Mouse (Mus musculus) heart, adult 2 months (tissue): ENCODE measurements around the gene Asxl1. TPM values are rescaled to one million over a fixed set of nuclear protein-coding genes. Genes with fewer than 3 reads are reported as not detected.

Source experiments
- DNase-seq, 2 experiments: peaks; one replicate each; pipeline ENCODE4 v3.0.0; 2021
- H3K27ac ChIP-seq: fragments of 200-600 bp; 2 replicates; pipeline ENCODE4 v1.8.1; 2022
- H3K27me3 ChIP-seq: fragments of 200-500 bp; 2 replicates; pipeline ENCODE4 v1.6.1; 2012; ENCODE audit warnings: mild to moderate bottlenecking, low read length, inconsistent platforms, mixed read lengths; ENCODE audit not compliant: control insufficient read depth, insufficient read depth
- H3K36me3 ChIP-seq: fragments of 200-500 bp; 2 replicates; pipeline ENCODE4 v1.6.1; 2012; ENCODE audit warnings: low read length, inconsistent platforms; ENCODE audit not compliant: control insufficient read depth, insufficient read depth
- H3K4me1 ChIP-seq: fragments of 200-500 bp; 2 replicates; pipeline ENCODE4 v1.6.1; 2011; ENCODE audit warnings: low read length; ENCODE audit not compliant: control insufficient read depth, insufficient read depth
- H3K4me3 ChIP-seq: fragments of 200-600 bp; 2 replicates; pipeline ENCODE4 v1.8.1; 2022
- H3K79me2 ChIP-seq: fragments of 200-500 bp; replicated peaks from 2 replicates; pipeline ENCODE4 v1.6.1; 2012; ENCODE audit warnings: mild to moderate bottlenecking, inconsistent platforms, low read length, moderate library complexity, mixed read lengths; ENCODE audit not compliant: control insufficient read depth, insufficient read depth
- H3K9ac ChIP-seq: fragments of 200-500 bp; 2 replicates; pipeline ENCODE4 v1.6.1; 2012; ENCODE audit warnings: low read depth, mild to moderate bottlenecking, control low read depth, inconsistent platforms, low read length, mixed read lengths
- CTCF ChIP-seq: fragments of 200-600 bp; IDR thresholded peaks from 2 replicates; pipeline ENCODE4 v1.8.1; 2022; ENCODE audit warnings: antibody characterized with exemption, mild to moderate bottlenecking, moderate library complexity
- EP300 ChIP-seq: fragments of 200-500 bp; IDR thresholded peaks from 2 replicates; pipeline ENCODE4 v1.6.1; 2011; ENCODE audit warnings: low read depth, low read length, control low read depth; ENCODE audit not compliant: insufficient read depth
- POLR2A ChIP-seq: fragments of 200-500 bp; IDR thresholded peaks from 2 replicates; pipeline ENCODE4 v1.6.1; 2011; ENCODE audit warnings: mild to moderate bottlenecking, low read depth, low read length, control low read depth; ENCODE audit not compliant: insufficient read depth
- WGBS: fragments of 180-500 bp; shearing (Covaris S2); methylation state at CpG from one replicate; pipeline ENCODE4 v1.1.7; 2018; 5-methylcytosine and 5-hydroxymethylcytosine counted together
- intact Hi-C: fragments of 180-260 bp; cut with DNase I; formaldehyde crosslinking; loops from one replicate; pipeline ENCODE4 v1.15.1; 2025
- polyA plus RNA-seq: library from polyadenylated mRNA; depleted of rRNA; stranded (reverse); fragments of >200 nt; gene quantifications from 2 replicates; pipeline ENCODE4 v1.2.3, GENCODE M21; 2012
- total RNA-seq, 2 experiments: library from RNA; stranded (reverse); gene quantifications; 2 replicates each; pipeline ENCODE4 v1.2.3; 2021

Gene Asxl1
- total and polyA plus RNA-seq, 3 experiments, result 8.0 to 21.2 (median 17.7) TPM

DNA sequence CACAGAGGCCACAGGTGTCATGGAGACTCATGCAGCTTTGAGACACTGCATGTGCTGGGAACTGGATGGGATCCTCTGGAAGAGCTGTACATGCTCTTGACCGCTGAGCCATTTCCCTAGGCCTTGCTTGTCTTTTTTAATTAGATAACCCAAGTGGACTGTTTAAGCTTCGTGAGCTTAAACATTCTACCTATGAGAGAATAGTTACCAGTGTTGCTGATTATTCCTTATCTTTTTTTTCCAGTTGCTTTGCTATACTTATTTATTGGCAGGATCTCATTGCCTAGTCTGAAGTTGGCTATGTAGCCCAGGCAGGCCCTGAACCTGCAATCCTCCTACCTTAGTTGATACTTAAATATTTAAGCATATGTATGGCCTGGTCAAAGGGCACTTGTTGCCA is 44.2 kb downstream of the Asxl1 start:
- intact Hi-C loops, result loop anchor here (5.0 kb wide), 1 partner anchor 38 kb away; no protein-coding TSS in a partner anchor
- Histone ChIP-seq H3K27ac (no peak overlapping the region), H3K9ac (no peak overlapping the region), H3K4me3 (no peak overlapping the region), H3K27me3 (no peaks in the 10 kb centered on the region), H3K36me3 (peaks cover 7% of the 10 kb centered on the region), H3K4me1 (no peaks in the 10 kb centered on the region; the same call in 1 of the 2 replicates), H3K79me2 (peaks cover 2% of the 10 kb centered on the region)
- DNase-seq, result no peak
- WGBS, result 74% methylated on average over 2 of the region's 2 CpGs
- TF ChIP-seq EP300 (no peak), CTCF (no peak), POLR2A (no peak)

DNA sequence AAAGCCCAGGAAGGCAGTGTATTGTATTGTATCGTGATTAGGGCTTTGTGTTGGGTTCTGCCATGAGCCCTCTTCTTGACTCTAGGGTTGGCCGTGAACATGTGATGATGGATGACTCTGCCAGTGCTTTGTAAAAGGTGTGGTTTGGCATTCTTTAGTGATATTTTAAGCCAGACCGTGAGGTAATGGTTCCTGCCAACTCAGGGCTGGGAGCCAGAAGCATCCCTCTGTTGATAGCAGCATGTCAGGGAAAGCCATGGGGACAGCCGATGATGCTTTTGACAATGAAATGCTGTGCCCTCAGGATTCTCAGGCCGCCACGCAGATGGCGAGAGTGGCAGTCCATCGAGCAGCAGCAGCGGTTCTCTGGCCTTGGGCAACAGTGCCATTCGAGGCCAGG is 47.4 kb downstream of the Asxl1 start:
- no peak overlapping the region for H3K9ac ChIP-seq
- H3K27me3 ChIP-seq, result no peaks in the 10 kb centered on the region
- no peak for TF ChIP-seq POLR2A
- no peak for TF ChIP-seq CTCF
- no peak overlapping the region for H3K27ac ChIP-seq
- intact Hi-C loops, result loop anchor here (5.0 kb wide), 1 partner anchor 41 kb away; no protein-coding TSS in a partner anchor
- peak; percentile 44 to 51 for DNase-seq
- peaks cover 2% of the 10 kb centered on the region; the same call in 1 of the 2 replicates for H3K79me2 ChIP-seq
- H3K4me1 ChIP-seq, result no peaks in the 10 kb centered on the region; the same call in 1 of the 2 replicates
- H3K4me3 ChIP-seq, result no peak overlapping the region
- 67% methylated on average over 10 of the region's 10 CpGs for WGBS
- H3K36me3 ChIP-seq, result peaks cover 7% of the 10 kb centered on the region

DNA sequence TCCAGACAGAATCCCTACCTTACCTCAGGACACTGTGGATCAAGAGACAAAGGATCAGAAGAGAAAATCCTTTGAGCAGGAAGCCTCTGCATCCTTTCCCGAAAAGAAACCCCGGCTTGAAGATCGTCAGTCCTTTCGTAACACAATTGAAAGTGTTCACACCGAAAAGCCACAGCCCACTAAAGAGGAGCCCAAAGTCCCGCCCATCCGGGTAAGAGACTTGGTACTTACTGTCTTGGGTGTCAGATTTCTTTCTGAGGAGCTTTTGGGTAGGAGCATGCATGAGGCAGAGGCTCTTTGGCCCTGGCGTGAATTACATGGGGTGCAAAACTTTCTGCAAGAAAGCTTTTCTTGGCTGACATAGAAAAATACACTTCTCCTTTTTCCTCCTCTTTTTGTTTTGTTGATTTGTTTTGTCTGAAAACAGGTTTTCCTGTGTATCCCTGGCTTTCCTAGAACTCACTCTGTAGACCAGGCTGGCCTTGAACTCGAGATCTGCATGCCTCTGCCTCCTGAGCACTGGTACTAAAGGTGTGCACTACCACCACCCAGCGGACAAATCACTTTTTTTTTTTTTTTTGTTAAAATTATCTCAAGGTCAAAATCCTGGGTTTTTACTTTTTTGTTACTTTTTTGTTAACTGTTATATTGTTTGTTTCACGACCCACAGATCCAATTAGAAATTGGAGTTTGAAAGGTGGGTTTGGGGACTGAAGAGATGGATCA is 52.3 kb downstream of the Asxl1 start:
- no peaks in the 10 kb centered on the region; the same call in 1 of the 2 replicates for H3K79me2 ChIP-seq
- H3K27ac ChIP-seq, result no peak overlapping the region
- no peaks in the 10 kb centered on the region for H3K4me1 ChIP-seq
- H3K4me3 ChIP-seq, result no peak overlapping the region
- no peak overlapping the region for H3K9ac ChIP-seq
- peaks cover under 1% of the 10 kb centered on the region for H3K36me3 ChIP-seq
- intact Hi-C loops, result no loop called here
- H3K27me3 ChIP-seq, result no peaks in the 10 kb centered on the region
- 91% methylated on average over 11 of the region's 11 CpGs for WGBS
- DNase-seq, result no peak
- no peak for TF ChIP-seq EP300
- no peak for TF ChIP-seq CTCF
- TF ChIP-seq POLR2A, result no peak

DNA sequence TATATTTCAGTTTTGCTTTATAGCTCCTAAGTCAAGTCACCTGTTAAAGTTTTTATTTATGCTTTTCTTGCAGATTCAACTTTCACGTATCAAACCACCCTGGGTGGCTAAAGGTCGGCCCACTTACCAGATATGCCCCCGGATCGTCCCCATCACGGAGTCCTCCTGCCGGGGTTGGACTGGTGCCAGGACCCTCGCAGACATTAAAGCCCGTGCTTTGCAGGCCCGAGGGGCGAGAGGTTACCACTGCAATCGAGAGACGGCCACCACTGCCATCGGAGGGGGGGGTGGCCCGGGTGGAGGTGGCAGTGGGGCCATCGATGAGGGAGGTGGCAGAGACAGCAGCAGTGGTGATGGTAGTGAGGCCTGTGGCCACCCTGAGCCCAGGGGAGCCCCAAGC is 53.5 kb downstream of the Asxl1 start:
- Histone ChIP-seq H3K36me3 (no peaks in the 10 kb centered on the region; the same call in none of the 2 replicates), H3K4me1 (no peaks in the 10 kb centered on the region), H3K9ac (no peak overlapping the region), H3K79me2 (no peaks in the 10 kb centered on the region; the same call in 1 of the 2 replicates), H3K27ac (no peak overlapping the region), H3K27me3 (no peaks in the 10 kb centered on the region), H3K4me3 (no peak overlapping the region)
- WGBS, result 72% methylated on average over 15 of the region's 15 CpGs
- DNase-seq, result peak in 1 of 2 experiments; percentile 15
- intact Hi-C loops, result no loop called here
- TF ChIP-seq EP300, result no peak
- no peak for TF ChIP-seq POLR2A
- no peak for TF ChIP-seq CTCF

DNA sequence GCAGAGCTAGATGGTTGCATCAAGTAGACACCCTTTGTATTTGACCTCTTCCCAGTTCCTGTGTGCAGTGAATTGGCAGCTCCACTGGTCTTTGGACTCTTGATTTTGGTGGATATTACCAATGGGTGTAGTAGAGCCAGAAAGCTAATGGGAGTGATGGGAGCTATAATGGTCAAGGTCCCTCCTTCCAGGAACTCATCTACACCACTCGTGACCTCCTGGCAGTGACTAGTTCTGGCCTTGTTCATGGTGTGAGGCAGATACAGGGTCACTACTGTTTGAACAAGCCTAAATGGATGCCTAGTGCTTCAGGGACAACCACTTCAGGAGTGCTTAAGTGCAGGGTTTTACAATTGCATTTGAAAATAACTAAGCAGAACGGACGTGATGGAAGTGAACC is 58.4 kb downstream of the Asxl1 start:
- no peaks in the 10 kb centered on the region; the same call in 1 of the 2 replicates for H3K36me3 ChIP-seq

DNA sequence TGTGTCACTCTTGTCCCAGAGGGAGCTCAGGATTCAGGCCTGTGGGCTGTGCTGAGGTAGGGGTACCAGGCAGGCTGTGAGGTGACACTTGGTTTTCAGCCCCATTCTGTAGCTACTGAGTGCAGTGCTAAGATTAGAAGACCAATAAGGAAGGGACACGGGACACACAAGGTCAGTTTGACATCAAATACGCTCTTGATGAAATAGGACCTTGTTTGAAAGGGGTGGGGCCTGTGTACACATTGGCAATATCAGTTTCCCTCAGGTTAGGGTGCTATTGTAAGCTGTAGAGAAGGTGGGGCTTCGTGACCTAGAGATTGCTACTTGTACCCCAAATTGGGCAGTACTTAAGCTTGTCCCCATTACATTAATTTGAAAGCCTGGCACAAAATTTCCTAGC is 59.3 kb downstream of the Asxl1 start:
- no peak overlapping the region for H3K27ac ChIP-seq
- H3K4me3 ChIP-seq, result no peak overlapping the region
- no peaks in the 10 kb centered on the region; the same call in 1 of the 2 replicates for H3K4me1 ChIP-seq
- no peaks in the 10 kb centered on the region for H3K79me2 ChIP-seq
- H3K27me3 ChIP-seq, result no peaks in the 10 kb centered on the region
- no peak for TF ChIP-seq CTCF
- TF ChIP-seq POLR2A, result no peak
- no peak for TF ChIP-seq EP300
- intact Hi-C loops, result no loop called here
- WGBS, result 83% methylated on average over 3 of the region's 3 CpGs
- H3K36me3 ChIP-seq, result no peaks in the 10 kb centered on the region
- DNase-seq, result no peak
- no peak overlapping the region for H3K9ac ChIP-seq

More for the DNA sequence above, 58.4 kb downstream of the Asxl1 start:
- Histone ChIP-seq H3K9ac (no peak overlapping the region), H3K4me1 (no peaks in the 10 kb centered on the region; the same call in 1 of the 2 replicates), H3K79me2 (no peaks in the 10 kb centered on the region), H3K27ac (no peak overlapping the region), H3K4me3 (no peak overlapping the region), H3K27me3 (no peaks in the 10 kb centered on the region)
- WGBS, result 71% methylated on average over 3 of the region's 3 CpGs
- TF ChIP-seq POLR2A (no peak), EP300 (no peak), CTCF (no peak)
- no peak for DNase-seq
- intact Hi-C loops, result no loop called here
